Comparison of ENCODE assay signal across 8 mouse cellular contexts in genomic region chr15:93518143-93518902, GRCm38 (mm10).
DNase-seq lines count a peak whose midpoint lies in the region; ATAC-seq lines count a peak whose summit lies in the region.

No protein-coding gene starts in this region.

- no peak overlapping the region for H3K27ac ChIP-seq in forebrain, embryonic 13.5 days
- H3K27ac ChIP-seq in hindbrain, embryonic 16.5 days (ENCODE audit: low read depth, low read length), result peak overlapping the region; percentile 61
- H3K27ac ChIP-seq in liver, embryonic 13.5 days, result no peak overlapping the region

- WGBS in forebrain, embryonic 13.5 days, result 2% methylated on average over 23 of the region's 23 CpGs
- 3% methylated on average over 23 of the region's 23 CpGs for WGBS in hindbrain, embryonic 16.5 days
- WGBS in liver, embryonic 13.5 days (ENCODE audit: insufficient replicate concordance), result 3% methylated on average over 23 of the region's 23 CpGs

- intact Hi-C loops in left cerebral cortex, postnatal 36 days (cut with DNase I), result loop anchor here (2.0 to 5.0 kb wide), 2 partner anchors 56 to 694 kb away; no protein-coding TSS in a partner anchor

- peak; percentile 40 for DNase-seq in retina, postnatal 1 day
- DNase-seq in retina, embryonic 14.5 days (ENCODE audit: low spot score), result no peak
- DNase-seq in liver, embryonic 13.5 days, result no peak
- peak; percentile 36 for DNase-seq in neural tube, embryonic 10.5 days (ENCODE audit: extremely low spot score, low spot score)
- no peak for DNase-seq in left cerebral cortex, postnatal 36 days (ENCODE audit: low spot score in 2 of 2)

- peak overlapping the region; percentile 71 for H3K4me3 ChIP-seq in forebrain, embryonic 13.5 days
- peak overlapping the region; percentile 75 for H3K4me3 ChIP-seq in hindbrain, embryonic 16.5 days (ENCODE audit: low read length)
- H3K4me3 ChIP-seq in liver, embryonic 13.5 days (replicated peaks), result peak overlapping the region; percentile 73

- peaks cover 31% of the 10 kb centered on the region for H3K4me1 ChIP-seq in forebrain, embryonic 13.5 days
- H3K4me1 ChIP-seq in hindbrain, embryonic 16.5 days (ENCODE audit: control insufficient read depth, insufficient read depth, low read depth, low read length), result peaks cover 15% of the 10 kb centered on the region
- H3K4me1 ChIP-seq in liver, embryonic 13.5 days (replicated peaks), result peaks cover 73% of the 10 kb centered on the region

- peak overlapping the region; percentile 71 for H3K9ac ChIP-seq in forebrain, embryonic 13.5 days
- H3K9ac ChIP-seq in hindbrain, embryonic 16.5 days (ENCODE audit: low read depth, low read length), result peak overlapping the region; percentile 77
- peak overlapping the region; percentile 71 for H3K9ac ChIP-seq in liver, embryonic 13.5 days

- H3K27me3 ChIP-seq in forebrain, embryonic 13.5 days, result peaks cover 47% of the 10 kb centered on the region
- H3K27me3 ChIP-seq in hindbrain, embryonic 16.5 days (replicated peaks; ENCODE audit: control insufficient read depth, insufficient read depth, low read length), result no peaks in the 10 kb centered on the region; the same call in none of the 2 replicates
- H3K27me3 ChIP-seq in liver, embryonic 13.5 days, result peaks cover 49% of the 10 kb centered on the region

- H3K9me3 ChIP-seq in forebrain, embryonic 13.5 days (replicated peaks), result no peaks in the 10 kb centered on the region
- H3K9me3 ChIP-seq in hindbrain, embryonic 16.5 days (ENCODE audit: control insufficient read depth, low read length), result no peaks in the 10 kb centered on the region
- no peaks in the 10 kb centered on the region for H3K9me3 ChIP-seq in liver, embryonic 13.5 days (replicated peaks)

- H3K4me2 ChIP-seq in forebrain, embryonic 13.5 days, result peak overlapping the region; percentile 91
- H3K4me2 ChIP-seq in hindbrain, embryonic 16.5 days (ENCODE audit: low read length), result peak overlapping the region; percentile 94
- peak overlapping the region; percentile 95 for H3K4me2 ChIP-seq in liver, embryonic 13.5 days

- ATAC-seq in forebrain, embryonic 13.5 days, result no peak
- peak; percentile 5; the same call in 1 of the 2 replicates for ATAC-seq in hindbrain, embryonic 16.5 days
- ATAC-seq in liver, embryonic 13.5 days (ENCODE audit: low read depth), result no peak
- ATAC-seq in megakaryocyte progenitor cell, adult 5-6 weeks (replicated peaks; ENCODE audit: poor library complexity), result no peak

- H3K36me3 ChIP-seq in forebrain, embryonic 13.5 days (ENCODE audit: poor library complexity, severe bottlenecking), result no peaks in the 10 kb centered on the region
- H3K36me3 ChIP-seq in hindbrain, embryonic 16.5 days (ENCODE audit: control insufficient read depth, insufficient read depth, low read length), result no peaks in the 10 kb centered on the region
- H3K36me3 ChIP-seq in liver, embryonic 13.5 days, result no peaks in the 10 kb centered on the region

Comparison
In these comparisons a context has a peak if more than half of its experiments do, and no peak if none do; other contexts are left out.
1. DNase-seq: peak in retina, postnatal 1 day (single experiment) and neural tube, embryonic 10.5 days (single experiment); none in retina, embryonic 14.5 days (single experiment), liver, embryonic 13.5 days (single experiment) and left cerebral cortex, postnatal 36 days (0 of 2).
2. Peak in every context shown above with its lines, with median percentiles within 50 percentile points of each other: H3K4me2 ChIP-seq, H3K4me3 ChIP-seq and H3K9ac ChIP-seq.